Mouse (Mus musculus) liver, embryonic 14.5 days (tissue): Measurements from ENCODE around the gene Prph.

Experiments used
- CTCF ChIP-seq: IDR thresholded peaks from 2 replicates; pipeline ENCODE4 v1.5.1; 2016; ENCODE audit warnings: antibody characterized with exemption, low read depth, control low read depth
- EP300 ChIP-seq: IDR thresholded peaks from 2 replicates; pipeline ENCODE4 v1.6.1; 2016; ENCODE audit warnings: antibody characterized with exemption, low read depth

DNA sequence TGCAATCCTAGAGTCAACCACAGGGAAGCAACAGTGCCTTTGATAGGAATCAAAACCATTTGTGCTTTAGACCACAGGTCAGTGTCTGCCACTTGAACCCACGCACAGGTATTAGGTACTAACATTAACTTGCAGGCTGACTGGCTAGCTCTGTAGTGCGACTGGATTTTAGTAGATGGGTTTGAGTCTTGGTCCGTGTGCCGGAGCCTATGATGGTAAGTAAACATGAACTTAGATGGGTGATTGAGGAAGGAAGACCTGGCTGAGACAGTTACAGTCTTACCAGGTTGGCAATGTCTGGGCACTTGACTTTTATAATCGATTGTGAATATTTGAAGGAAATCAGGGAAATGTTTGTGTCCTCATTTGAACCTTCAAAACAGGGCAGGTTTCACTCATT lies 16.2 kb upstream of the Prph start:
- no peak for TF ChIP-seq EP300
- no peak for TF ChIP-seq CTCF
